Mouse (Mus musculus): ENCODE data around the gene 4933409G03Rik.
"Not testable (repeated sequence)": the region's sequence is repeated elsewhere in the genome, so short reads cannot be mapped to it uniquely, and the experiment has no call there.

The 4933409G03Rik gene

DNA sequence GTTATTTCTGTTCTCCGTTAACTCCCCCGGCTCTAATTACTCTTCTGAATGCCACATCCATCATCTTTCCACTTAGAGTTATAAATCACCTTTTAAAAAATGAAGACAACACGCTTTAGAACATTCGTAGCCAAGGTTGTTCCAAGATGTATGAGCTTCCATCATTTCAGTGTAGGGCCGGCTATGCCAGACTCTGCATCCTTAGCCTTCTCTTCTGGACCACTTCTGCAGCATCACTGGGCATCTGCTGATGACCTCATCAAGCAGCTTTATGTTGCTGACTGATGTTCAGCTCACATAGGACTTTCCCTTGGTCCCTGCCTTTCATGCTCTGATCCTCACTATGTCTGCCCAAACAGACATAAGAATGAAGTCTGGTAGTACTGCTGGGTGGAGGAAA, at the start of gene 4933409G03Rik:
Gene 4933409G03Rik, plus strand, starts transcription at position 301 of the 400 bp plus-strand sequence.
- no peak for DNase-seq (ENCODE audit: low read depth, low spot score)

DNA sequence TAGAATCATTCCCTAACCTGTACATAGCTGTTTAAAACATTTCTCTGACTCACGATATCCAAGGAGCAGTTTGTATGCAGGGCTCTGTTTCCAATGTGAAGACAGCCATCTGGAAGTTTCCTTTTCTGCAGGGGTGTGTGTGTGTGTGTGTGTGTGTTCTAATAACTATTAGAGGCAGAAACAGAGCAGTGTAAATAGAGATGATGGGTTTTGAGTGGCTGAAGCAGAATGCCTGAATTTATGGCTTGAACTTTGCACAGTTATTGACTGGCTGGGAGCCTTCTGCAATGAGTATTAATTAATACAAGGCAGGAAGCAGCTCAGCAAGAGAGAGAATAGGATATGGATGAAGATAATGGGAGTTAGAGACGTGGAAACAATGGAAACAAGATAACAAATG, 38.0 kb upstream of the 4933409G03Rik start:
- no peak for DNase-seq (ENCODE audit: low read depth, low spot score)

DNA sequence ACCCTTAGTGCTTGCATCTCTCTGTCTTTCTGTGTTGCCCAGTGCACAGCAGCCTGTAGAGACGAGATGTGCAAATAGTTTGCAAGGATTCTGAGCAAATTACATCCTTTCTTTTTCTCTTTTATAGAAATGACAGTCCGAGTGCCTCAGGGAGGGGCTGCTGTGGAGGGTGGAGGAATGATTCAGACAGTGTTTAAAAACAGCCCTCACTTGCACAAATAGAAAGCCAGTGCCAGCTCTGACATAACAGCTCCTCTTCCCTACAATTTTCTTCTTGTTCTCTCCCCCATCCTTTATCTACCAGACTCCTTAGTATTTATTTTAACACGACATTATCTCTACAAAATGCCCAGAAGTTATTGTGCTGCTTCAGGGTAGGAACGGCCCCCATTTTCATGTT, 21.4 kb upstream of the 4933409G03Rik start:
- DNase-seq (ENCODE audit: low read depth, low spot score) = no peak

DNA sequence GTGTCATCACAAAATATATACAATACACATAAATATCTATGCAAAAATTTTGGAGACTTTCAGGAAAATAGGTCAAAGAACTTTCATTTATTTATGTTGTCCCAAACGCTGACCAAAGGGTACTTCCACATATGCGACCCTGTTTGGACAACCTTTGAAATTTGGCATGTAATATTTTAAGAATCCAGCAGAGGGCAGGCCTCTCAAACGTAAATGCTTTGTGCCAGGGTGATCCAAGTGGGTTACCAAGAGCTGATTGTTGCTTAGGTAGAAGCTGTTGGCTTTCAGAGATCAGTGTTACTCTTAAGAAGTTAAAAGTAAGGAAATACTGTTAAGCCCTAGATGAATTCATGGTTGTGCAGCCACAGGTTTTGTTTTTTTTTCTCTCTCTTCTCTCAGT, 18.9 kb upstream of the 4933409G03Rik start:
- DNase-seq (ENCODE audit: low read depth, low spot score) = peak; percentile 66

DNA sequence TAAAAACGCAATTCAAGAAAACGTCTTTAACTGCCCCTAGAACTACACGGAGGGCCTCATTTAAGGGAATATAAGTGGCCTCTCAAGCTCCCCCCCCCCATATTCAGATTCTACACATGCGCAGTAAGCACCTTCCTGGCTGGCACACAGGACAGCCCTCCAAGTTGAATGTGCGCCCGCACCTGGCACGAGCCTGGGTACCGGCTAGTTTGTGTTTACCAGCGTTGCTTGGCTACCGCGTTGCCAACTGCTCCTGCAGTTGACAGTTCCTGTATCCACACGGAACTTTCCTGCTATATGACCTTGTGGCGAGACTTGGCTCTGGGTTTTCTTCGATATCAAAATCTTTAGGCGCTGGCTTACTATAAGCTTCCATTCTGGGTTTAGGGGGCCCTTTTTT, 13.9 kb upstream of the 4933409G03Rik start:
- no peak for DNase-seq (ENCODE audit: low read depth, low spot score)

DNA sequence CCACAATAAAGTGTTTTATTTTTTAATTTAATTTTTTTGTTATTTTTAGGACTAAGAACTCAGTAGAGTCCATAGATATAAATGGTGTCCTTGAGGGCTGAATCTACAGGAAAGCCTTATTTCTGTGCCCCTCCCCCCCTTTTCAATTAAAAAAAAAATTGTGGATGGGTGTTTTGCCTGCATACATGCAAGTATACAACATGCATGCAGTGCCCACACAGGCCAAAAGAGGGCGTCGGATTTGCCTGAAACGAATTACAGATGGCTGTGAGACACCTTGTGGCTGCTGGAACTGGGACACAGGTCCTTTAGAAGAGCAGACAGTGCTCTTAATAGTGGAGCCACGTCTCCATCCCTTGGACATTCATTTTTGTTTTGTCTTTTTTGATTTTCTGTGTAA, 9.9 kb upstream of the 4933409G03Rik start:
- peak; percentile 86 for DNase-seq (ENCODE audit: low read depth, low spot score)

DNA sequence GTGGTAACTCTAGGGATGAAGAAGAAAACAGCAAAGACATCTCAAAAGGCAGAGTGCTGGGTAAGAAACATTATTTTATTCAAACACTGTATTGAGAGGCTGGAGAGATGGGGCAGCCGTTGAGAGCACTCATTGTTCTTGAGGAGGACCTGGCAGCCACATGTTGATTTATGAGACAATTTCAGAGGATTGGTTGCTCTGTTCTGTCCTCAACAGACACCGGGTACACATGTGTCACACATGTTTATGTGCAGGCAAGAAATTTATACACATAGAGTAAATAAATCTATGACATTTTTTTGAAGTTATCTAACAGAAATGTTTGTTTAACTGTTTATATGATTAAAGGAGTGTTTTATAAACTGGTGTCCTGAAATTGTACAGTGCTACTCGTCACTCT, 10.6 kb downstream of the 4933409G03Rik start:
- DNase-seq (ENCODE audit: low read depth, low spot score) = no peak

DNA sequence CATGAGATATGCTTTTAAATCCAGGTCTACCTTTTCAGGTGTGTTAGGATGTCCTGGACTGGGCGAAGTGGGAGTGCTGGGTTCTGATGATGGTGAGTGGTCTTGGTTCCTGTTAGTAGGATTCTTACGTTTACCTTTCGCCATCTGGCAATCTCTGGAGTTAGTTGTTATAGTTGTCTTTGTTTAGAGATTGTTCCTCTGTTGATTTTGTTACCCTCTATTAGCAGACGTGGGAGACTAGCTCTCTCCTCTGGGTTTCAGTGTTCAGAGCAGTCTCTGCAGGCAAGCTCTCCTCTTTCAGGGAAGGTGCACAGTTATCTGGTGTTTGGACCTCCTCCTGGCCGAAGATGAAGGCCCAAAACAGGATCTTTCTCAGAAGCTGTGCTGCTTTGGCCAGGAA, 74.0 kb downstream of the 4933409G03Rik start, which contains the start of gene 4932414N04Rik:
Gene 4932414N04Rik, plus strand, starts transcription at position 301 of the 400 bp plus-strand sequence.
- DNase-seq (ENCODE audit: low read depth, low spot score) = not testable (repeated sequence)

Data from ZHBTc4 (cell line).